Mouse (Mus musculus) MEL (cell line): ENCODE results near the gene Dok4.

ENCODE experiments used
- CTCF ChIP-seq, 3 experiments: IDR thresholded peaks in 2 of 3; conservative IDR thresholded peaks in 1 of 3; 2 replicates each; pipeline ENCODE4 v1.5.1; 2011 to 2012; ENCODE audit warnings: low read length in 3 of 3, low read depth in 2 of 3, mild to moderate bottlenecking in 2 of 3, improper control_type of control experiment in 1 of 3, inconsistent platforms in 1 of 3, mixed read lengths in 1 of 3, moderate library complexity in 1 of 3; ENCODE audit not compliant: control insufficient read depth in 1 of 3, insufficient read depth in 1 of 3, poor library complexity in 1 of 3, severe bottlenecking in 1 of 3
- NRF1 ChIP-seq: IDR thresholded peaks from 2 replicates; pipeline ENCODE4 v1.6.1; 2014; ENCODE audit warnings: low read depth, mild to moderate bottlenecking, inconsistent platforms, low read length, improper control_type of control experiment, moderate library complexity; ENCODE audit not compliant: poor library complexity, insufficient read depth, severe bottlenecking
- POLR2A ChIP-seq, 2 experiments: IDR thresholded peaks; 2 replicates each; pipeline ENCODE4 v1.6.1; 2011 to 2012; ENCODE audit warnings: low read length in 2 of 2, mild to moderate bottlenecking in 2 of 2, control low read depth in 1 of 2, improper control_type of control experiment in 1 of 2, low read depth in 1 of 2, moderate library complexity in 1 of 2; ENCODE audit not compliant: control insufficient read depth in 1 of 2, insufficient read depth in 1 of 2, poor library complexity in 1 of 2

DNA sequence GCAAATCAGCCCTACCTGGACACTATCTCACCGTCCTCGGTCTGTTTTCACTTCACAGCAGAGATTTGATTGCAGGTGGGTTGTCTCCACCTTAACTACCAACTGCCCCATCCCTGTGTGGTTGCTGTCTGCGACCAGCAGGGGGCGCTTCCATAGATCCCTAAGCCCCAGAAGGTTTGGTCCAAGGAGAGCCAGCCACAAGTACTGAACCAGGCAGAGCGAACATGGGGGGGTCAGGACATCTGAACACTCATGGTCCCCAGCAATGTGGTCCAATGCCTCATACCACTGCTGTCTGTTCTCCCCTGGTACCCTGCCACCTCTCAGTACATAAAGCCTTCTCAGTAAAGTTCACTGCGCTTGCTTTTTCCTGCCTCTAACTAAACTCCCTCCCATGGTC is 1.8 kb downstream of the Dok4 start:
- TF ChIP-seq POLR2A (IDR thresholded peaks at IDR 0.05; ENCODE audit: control insufficient read depth in 1 of 2, insufficient read depth in 1 of 2, low read depth in 1 of 2, low read length in 2 of 2, poor library complexity in 1 of 2) = no peak
- TF ChIP-seq NRF1 = no peak
- peak; percentile 80 to 97 (median 86) for TF ChIP-seq CTCF (IDR thresholded peaks at IDR 0.05 in 2 of 3, conservative IDR thresholded peaks at IDR 0.05 in 1 of 3; ENCODE audit: control insufficient read depth in 1 of 3, insufficient read depth in 1 of 3, low read depth in 2 of 3, low read length in 3 of 3, poor library complexity in 1 of 3, severe bottlenecking in 1 of 3)
